Mouse (Mus musculus): ENCODE measurements around the gene Dnajb12. TPM values are rescaled to one million over a fixed set of nuclear protein-coding genes. Genes with fewer than 3 reads are reported as not detected.
"Not testable (repeated sequence)": the region's sequence is repeated elsewhere in the genome, so short reads cannot be mapped to it uniquely, and the experiment has no call there.

The Dnajb12 gene
- total RNA-seq, 2 experiments from 2014 or later = 32.1 to 37.7 TPM

DNA sequence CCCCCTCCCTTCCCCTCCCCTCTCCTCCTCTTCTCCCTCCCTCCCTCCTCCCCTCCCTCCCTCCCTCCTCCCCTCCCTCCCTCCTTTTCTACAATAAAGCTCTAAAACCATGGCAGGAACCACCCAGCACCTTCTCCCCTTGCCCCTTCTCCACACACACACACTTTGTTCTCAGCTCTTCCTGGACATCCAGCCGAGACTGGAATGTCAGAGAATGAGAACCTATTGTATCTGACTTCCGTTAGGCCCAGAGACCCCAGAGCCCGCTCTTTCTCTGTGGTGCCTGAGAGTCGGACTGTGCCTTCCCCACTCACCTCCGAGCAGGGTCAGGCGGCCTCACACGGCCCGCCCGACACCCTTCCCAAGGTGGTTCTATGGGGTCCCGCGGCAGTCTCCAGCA lies 11.1 kb upstream of the Dnajb12 start:
- intact Hi-C loops (cut with DNase I) = loop anchor here (5.0 to 10.0 kb wide), 4 partner anchors 253 to 693 kb away; partner anchors contain the start of genes Gm10322 and Mcu
- DNase-seq = no peak

- intact Hi-C loops (cut with DNase I) = no loop called here
Measured at GRCm38 (mm10) chr10:59870038-59870437, 9.3 kb upstream of the Dnajb12 start.

GRCm38 (mm10) chr10:59872651-59873050 lies 6.7 kb upstream of the Dnajb12 start:
- intact Hi-C loops (cut with DNase I); DNase-seq: not testable (repeated sequence)

More at GRCm38 (mm10) chr10:59870038-59870437, 9.3 kb upstream of the Dnajb12 start:
- DNase-seq = no peak

GRCm38 (mm10) chr10:59873206-59873605 lies 6.2 kb upstream of the Dnajb12 start:
- DNase-seq = no peak
- intact Hi-C loops (cut with DNase I) = no loop called here

DNA sequence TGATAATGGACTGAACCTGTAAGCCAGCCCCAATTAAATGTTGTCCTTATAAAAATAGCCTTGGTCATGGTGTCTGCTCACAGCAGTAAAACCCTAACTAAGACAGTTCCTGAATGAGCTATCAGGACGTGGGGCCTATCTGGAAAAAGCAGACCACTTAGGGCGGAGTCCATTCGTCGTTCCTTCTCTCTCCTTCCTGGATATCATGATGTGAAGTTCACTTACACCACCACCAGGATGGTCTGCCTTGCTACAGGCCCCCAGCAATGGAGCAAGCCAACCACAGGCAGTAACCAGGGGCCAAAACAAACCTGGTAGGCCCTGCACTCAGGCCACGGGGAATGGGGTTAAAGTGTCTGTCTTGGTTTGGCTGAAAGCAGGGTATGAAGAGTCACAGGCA lies 5.7 kb upstream of the Dnajb12 start:
- intact Hi-C loops (cut with DNase I) = no loop called here
- no peak for DNase-seq

DNA sequence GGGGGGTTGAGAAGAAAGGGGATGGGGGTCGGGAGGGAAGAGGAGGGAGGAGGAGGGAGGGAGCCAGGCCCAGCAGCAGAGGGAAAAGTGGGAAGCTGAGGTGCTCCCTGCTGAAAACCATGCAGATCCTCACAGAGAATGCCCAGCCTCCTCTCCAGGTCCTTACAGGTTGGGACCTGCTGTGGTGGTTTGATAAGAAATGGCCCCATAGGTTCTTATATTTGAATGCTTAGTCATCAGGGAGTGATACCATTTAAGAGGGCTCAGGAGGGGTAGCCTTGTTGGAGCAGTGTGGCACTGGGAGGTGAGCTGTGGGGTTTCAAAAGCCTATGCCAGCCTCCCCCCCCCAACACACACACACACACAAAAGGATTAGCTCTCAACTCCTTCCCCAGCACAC lies 4.0 kb upstream of the Dnajb12 start:
- DNase-seq = no peak
- intact Hi-C loops (cut with DNase I) = no loop called here

DNA sequence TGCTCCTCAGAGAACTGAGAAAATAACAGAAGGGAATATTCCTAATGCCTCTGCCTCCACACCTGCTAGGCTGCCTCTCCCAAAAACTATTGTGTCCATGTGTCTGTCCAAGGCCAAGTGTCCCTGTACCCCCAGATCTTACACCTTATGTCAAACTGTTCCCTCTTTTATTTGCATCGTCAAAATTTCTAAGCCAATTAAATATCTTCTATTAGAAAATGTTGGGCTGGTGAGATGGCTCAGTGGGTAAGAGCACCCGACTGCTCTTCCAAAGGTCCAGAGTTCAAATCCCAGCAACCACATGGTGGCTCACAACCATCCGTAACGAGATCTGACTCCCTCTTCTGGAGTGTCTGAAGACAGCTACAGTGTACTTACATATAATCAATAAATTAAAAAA lies 2.7 kb upstream of the Dnajb12 start:
- intact Hi-C loops (cut with DNase I) = not testable (repeated sequence)

GRCm38 (mm10) chr10:59877421-59878117 lies 1.8 kb upstream of the Dnajb12 start:
- no peak for DNase-seq
- intact Hi-C loops (cut with DNase I) = no loop called here

More for the DNA sequence above, 2.7 kb upstream of the Dnajb12 start:
- DNase-seq = not testable (repeated sequence)

- no peak for DNase-seq
- intact Hi-C loops (cut with DNase I) = no loop called here
Measured at GRCm38 (mm10) chr10:59878823-59879222, 533 bp upstream of the Dnajb12 start.

- intact Hi-C loops (cut with DNase I) = no loop called here
- no peak for DNase-seq
Measured at GRCm38 (mm10) chr10:59880029-59880386, 652 bp downstream of the Dnajb12 start.

DNA sequence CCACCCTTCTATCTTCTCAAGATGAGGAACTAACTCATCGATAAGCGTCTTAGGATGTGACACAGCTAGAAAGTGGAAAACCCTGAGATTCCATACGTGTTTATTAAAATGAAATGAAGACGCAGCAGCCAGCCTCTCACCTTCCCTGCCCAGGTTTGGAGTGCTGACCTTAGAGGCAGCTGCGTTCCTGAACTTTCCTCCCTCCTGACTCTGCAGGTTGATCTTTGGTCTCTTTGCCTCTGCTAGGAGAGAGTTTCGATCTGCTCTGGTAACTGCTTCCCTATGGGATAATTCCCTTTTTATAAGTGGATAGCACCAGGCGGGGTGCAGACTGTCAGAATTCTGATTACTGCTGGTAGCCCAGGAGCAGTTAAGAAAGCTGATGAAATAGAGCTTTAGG lies 1.5 kb downstream of the Dnajb12 start:
- DNase-seq = no peak
- intact Hi-C loops (cut with DNase I) = no loop called here

- no peak for DNase-seq
- intact Hi-C loops (cut with DNase I) = no loop called here
Measured at GRCm38 (mm10) chr10:59884327-59885173, 5.2 kb downstream of the Dnajb12 start.

DNA sequence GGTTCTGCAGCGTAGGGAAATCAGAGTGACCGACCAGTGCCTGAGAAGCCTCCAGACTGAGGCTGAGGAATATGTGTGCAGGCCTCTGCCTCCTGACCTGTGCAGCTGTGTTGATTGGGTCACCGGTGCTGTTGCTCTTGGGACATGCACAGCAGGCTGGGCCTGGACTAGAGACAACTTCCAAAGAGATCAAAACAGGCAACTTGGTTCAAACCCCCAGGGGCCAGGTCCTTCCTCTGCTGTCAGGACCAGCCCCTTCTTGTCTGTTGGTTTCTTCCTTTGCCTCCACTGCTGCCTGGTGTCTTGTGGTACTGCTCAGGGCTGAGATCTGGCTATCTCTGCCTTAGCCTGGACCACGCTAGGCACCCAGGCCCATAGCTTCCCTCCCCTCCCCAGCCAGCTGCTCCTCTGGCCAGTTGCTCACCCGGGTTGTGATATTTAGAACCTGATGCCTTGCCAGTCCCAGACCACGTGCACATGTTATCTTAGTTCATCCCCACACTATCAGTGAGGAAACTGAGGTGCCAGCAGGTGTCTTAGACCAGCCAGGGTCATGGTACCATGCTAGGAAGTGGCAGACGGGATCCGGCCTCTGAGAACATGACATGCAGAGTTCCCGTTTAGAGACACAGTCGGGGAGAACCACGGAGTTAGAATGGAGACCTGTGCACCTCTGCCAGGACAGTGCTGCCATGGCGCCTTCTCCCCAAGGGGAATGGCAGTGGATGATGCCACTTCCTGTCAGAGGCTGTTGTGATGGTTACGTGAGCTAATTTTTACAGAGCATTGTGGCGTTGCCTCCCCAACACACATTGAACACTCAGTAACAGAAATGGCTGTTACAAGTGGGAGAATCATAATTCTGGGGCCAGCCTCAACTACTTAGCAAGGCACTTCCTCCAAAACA lies 6.1 kb downstream of the Dnajb12 start:
- no peak for DNase-seq
- intact Hi-C loops (cut with DNase I) = no loop called here

DNA sequence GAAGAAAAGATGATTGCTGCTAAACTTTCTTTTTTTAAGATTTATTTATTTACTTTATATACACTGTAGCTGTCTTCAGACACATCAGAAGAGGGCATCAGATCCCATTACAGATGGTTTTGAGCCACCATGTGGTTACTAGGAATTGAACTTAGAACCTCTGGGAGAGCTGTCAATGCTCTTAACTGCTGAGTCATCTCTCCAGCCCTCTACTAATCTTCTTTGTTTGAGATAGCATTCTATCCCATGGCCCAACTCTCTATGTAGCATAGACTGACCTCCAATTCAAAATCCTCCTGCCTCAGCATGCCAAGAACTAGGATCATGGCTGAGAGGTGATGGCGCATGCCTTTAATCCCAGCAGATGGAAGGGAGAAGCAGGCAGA lies 6.7 kb downstream of the Dnajb12 start:
- no peak for DNase-seq
- intact Hi-C loops (cut with DNase I) = no loop called here

GRCm38 (mm10) chr10:59887432-59887831 lies 8.1 kb downstream of the Dnajb12 start:
- intact Hi-C loops (cut with DNase I) = no loop called here
- no peak for DNase-seq

DNA sequence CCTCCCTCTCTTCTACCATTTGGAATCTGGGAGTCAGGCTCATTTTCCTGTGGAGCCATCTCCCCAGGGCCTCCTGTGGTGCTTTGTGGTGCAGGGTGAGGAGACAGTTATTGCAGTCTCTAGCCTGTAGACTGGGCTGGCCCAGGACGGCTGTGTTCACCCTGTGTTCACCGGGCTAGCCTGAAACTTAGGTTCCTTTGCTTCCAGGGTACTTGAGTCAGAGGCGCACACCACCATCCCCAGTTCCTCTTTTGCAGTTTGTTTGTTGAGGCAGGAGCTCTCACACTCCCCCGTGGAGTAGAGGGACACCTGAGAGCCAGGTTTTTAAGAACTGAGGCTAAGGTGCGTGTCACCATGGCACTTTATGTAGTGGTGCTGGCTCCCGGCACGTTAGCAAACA lies 10.0 kb downstream of the Dnajb12 start:
- no peak for DNase-seq
- intact Hi-C loops (cut with DNase I) = no loop called here

- no peak for DNase-seq
- intact Hi-C loops (cut with DNase I) = loop anchor here (5.0 to 10.0 kb wide), 2 partner anchors 112 to 215 kb away; partner anchors contain the start of genes Anapc16, Ascc1 and Spock2
Measured at GRCm38 (mm10) chr10:59889953-59890751, 10.8 kb downstream of the Dnajb12 start.

GRCm38 (mm10) chr10:59892977-59893376 lies 13.6 kb downstream of the Dnajb12 start:
- intact Hi-C loops (cut with DNase I) = loop anchor here (5.0 to 10.0 kb wide), 2 partner anchors 109 to 212 kb away; partner anchors contain the start of genes Anapc16, Ascc1 and Spock2

DNA sequence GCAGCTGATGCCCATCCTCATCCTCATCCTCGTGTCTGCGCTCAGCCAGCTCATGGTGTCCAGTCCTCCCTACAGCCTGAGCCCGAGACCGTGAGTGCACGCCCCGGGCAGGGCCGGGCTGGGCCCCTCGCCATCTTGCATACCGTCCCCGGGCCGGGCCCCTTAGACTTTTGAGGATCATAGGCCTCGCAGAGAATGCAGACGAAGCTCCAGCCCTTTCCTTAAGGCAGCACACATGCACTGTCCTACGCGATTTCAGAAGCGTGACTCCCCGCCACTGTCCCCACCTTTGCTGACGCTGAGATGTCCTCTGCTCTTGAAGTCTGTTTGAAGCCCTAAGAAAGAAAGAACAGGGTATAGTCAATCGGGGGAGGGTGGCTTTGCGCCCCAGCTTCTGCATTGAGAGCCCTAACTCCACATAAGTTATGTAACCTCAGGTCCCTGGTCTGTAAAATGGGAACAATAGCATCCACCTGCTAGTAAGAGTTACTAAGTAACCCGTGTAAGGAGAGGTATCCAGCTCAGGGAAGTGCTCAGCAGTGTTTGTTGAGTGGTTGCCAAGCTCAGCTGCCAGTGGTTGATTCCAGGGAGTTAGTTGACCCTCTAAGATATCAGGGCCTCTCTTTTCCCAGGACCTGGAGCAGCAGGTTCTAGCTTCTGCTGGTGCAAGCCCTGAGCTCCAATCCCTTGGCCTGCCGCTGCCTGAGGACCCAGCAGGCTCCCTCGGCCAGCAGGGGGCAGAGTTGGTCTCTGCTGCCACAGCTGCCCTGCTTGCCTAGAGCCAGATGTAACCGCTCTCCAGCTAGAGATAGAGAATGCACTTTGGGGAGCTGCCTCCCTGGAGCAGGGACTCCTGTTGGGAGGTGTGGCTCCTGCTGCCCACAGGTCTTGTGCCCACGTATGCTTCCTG lies 15.2 kb downstream of the Dnajb12 start:
- DNase-seq = peak; percentile 78
- intact Hi-C loops (cut with DNase I) = loop anchor here (5.0 to 10.0 kb wide), 3 partner anchors 58 to 210 kb away; partner anchors contain the start of genes Anapc16, Ascc1, Ddit4 and Spock2

More at GRCm38 (mm10) chr10:59892977-59893376, 13.6 kb downstream of the Dnajb12 start:
- DNase-seq = peak; percentile 69
